Mouse (Mus musculus): ENCODE results near the gene Olfr1418. TPM values are rescaled to one million over a fixed set of nuclear protein-coding genes. Genes with fewer than 3 reads are reported as not detected.

The Olfr1418 gene
- polyA plus RNA-seq (2017; shearing (Covaris generic)) = not detected

DNA sequence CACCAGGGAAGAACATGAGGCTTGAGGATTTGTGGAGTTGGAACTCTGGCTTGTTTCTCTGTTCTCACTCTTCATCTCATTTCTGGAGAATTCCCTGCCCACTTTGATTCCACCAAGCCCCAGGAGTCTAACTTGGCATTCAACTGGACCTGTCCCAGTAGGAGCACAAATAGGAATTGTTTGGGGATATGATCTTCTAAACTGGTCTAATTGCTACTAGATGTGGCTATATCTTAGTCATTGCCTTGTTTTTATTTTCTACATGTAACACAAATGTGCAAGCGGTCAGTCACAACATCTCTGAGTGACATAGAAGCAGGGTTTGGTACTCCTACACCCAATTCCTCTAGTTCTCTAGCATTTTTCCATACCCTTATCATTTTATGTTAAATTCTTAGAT, at the start of gene Olfr1418:
Olfr1418 (minus strand) TSS at position 101 of the 400 bp plus-strand sequence.

DNA sequence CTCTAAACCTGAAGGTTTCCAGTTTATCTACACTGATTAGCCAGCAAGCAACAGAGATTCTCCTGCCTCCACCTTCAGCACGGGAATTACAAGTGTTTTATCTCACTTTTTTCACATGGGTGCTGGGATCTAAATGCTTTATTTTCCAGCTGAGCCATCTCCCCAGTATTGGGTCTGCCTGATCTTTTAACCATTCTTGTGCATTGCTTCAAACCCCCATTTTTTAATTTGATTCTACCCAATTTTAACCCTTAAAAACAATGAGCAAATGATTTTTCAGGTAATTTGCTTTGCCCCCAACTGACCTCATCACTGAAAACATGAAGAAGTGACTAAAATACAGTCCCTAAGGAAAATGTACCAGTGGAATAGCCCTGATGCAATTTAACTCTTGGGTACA, 25.4 kb upstream of the Olfr1418 start, which contains the start of gene Olfr1420:
Olfr1420 (plus strand) TSS at position 301 of the 400 bp plus-strand sequence.

DNA sequence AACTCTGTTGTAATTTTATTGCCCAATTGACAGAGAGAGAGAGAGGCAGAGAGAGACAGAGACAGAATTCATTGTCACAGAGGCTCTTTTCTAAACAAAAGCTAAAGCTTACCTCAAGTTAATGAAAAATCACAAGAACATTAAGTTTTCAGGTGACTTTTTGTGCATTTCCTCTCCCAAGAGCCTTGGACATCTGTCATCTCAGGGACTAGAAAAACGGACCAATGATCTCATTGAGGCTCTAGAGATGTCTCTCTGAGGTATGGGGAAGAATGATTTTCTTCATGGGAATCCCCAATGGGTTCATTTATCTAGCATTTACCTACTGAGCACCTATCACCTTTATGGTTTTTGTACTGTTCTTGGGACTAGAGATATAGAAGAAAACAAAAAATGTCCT, 14.1 kb upstream of the Olfr1418 start, which contains the start of gene Olfr1419:
Olfr1419 (minus strand) TSS at position 101 of the 400 bp plus-strand sequence.

DNA sequence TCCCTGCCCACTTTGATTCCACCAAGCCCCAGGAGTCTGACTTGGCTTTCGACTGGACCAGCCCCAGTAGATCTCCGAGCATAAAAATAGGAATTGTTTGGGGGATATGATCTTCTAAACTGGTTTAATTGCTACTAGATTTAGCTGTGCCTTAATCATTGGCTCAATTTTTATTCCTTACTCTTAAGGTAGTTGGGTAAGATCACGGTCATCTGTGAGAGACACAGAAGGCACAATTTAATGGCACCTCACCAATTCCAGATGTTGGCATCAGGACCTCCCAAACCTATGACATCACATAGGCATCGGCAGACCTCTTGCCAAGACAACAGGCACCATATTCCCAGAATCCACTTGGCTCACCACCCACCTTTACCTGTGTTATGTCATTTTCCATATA, 21.7 kb downstream of the Olfr1418 start, which contains the start of gene Olfr1417:
Olfr1417 (minus strand) TSS at position 101 of the 400 bp plus-strand sequence.

DNA sequence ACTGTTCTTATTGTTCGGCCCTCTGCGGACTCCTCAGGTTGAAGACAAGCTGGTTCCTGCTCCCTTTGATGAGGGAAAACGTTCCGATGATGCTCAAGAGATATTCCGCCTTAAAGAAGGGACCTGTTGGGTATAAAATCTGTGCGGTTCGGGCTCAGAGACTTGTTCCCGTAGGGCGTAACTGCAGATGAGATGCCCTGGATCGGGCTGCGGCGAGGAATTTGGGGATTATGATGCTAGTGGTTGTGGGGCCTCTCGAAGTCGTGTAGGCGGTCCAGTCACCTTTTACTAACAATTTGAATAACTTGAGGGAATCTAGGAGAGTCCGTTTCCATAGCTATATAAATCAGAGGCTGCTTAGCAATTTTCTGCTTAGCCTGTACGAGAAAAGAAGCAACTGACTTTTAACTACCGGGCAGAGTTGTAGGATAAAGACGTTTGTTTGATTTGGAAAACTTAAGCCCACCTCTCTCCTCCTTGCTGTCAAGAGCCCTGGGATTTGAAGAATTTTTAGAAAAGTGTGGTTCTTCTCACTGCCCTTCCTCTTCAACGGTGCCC, 41.6 kb downstream of the Olfr1418 start, which contains the start of gene Stx3:
Stx3 (minus strand) TSS at position 261 of the 558 bp plus-strand sequence.

Other genes starting within 250 kb of the Olfr1418 start
- under 1 TPM in 1 of 2 experiments, not detected in 1; 0.47 TPM for gene Ms4a2, start 237.3 kb downstream of the Olfr1418 start, polyA plus RNA-seq (2017; shearing (Covaris generic))
- not detected for gene Ms4a3, start 220.2 kb downstream of the Olfr1418 start, polyA plus RNA-seq (2017; shearing (Covaris generic))
- not detected for gene Oosp2, start 200.5 kb downstream of the Olfr1418 start, polyA plus RNA-seq (2017; shearing (Covaris generic))
- gene Oosp1, start 169.9 kb downstream of the Olfr1418 start, polyA plus RNA-seq (2017; shearing (Covaris generic)) = under 1 TPM in 1 of 2 experiments, not detected in 1; 0.26 TPM
- gene Oosp3, start 164.0 kb downstream of the Olfr1418 start, polyA plus RNA-seq (2017; shearing (Covaris generic)) = under 1 TPM in 1 of 2 experiments, not detected in 1; 0.44 TPM
- gene Gif, start 113.5 kb downstream of the Olfr1418 start, polyA plus RNA-seq (2017; shearing (Covaris generic)) = not detected
- gene Mrpl16, start 90.7 kb downstream of the Olfr1418 start, polyA plus RNA-seq (2017; shearing (Covaris generic)) = 10 to 100 TPM; 45.1 to 47.2 TPM
- gene Stx3, start 41.7 kb downstream of the Olfr1418 start, polyA plus RNA-seq (2017; shearing (Covaris generic)) = 1 to 10 TPM; 2.4 to 2.6 TPM
- under 1 TPM in 1 of 2 experiments, not detected in 1; 0.58 TPM for gene Olfr1417, start 21.8 kb downstream of the Olfr1418 start, polyA plus RNA-seq (2017; shearing (Covaris generic))
- gene Olfr1419, start 14.0 kb upstream of the Olfr1418 start, polyA plus RNA-seq (2017; shearing (Covaris generic)) = not detected
- not detected for gene Olfr1420, start 25.5 kb upstream of the Olfr1418 start, polyA plus RNA-seq (2017; shearing (Covaris generic))
- gene Patl1, start 51.3 kb upstream of the Olfr1418 start, polyA plus RNA-seq (2017; shearing (Covaris generic)) = 10 to 100 TPM; 18.3 to 20.1 TPM
- 10 to 100 TPM; 36.9 to 44.3 TPM for gene Osbp, start 104.9 kb upstream of the Olfr1418 start, polyA plus RNA-seq (2017; shearing (Covaris generic))
- under 1 TPM in 1 of 2 experiments, not detected in 1; 0.11 TPM for gene Olfr1423, start 180.3 kb upstream of the Olfr1418 start, polyA plus RNA-seq (2017; shearing (Covaris generic))
- under 1 TPM; 0.10 to 0.20 TPM for gene Olfr1424, start 201.6 kb upstream of the Olfr1418 start, polyA plus RNA-seq (2017; shearing (Covaris generic))
- under 1 TPM in 1 of 2 experiments, not detected in 1; 0.09 TPM for gene Olfr1425, start 216.7 kb upstream of the Olfr1418 start, polyA plus RNA-seq (2017; shearing (Covaris generic))
- not detected for gene Olfr1426, start 230.9 kb upstream of the Olfr1418 start, polyA plus RNA-seq (2017; shearing (Covaris generic))
- gene Olfr1427, start 242.3 kb upstream of the Olfr1418 start, polyA plus RNA-seq (2017; shearing (Covaris generic)) = not detected